40 mouse cellular contexts compared by ENCODE assay signal in the genomic region with DNA sequence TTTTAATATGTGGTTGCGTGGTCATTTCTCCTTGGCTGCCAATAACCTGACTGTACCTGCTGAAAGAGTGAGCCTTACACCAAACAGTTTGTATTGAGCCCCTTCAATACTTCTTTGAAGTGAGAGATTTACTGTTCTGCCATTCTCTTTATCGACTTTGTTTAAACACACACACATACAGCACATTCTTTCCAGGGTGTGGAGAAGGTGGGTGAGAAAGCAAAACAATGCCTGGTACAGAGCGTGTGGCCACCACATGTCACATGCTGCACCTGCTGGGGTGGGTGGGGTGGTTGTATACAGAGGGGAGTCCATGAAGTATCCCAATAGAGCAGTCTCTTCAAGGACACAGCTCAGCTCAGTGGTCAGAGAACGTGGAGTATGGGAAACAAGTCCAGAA. TPM values are rescaled to one million over a fixed set of nuclear protein-coding genes. Genes with fewer than 3 reads are reported as not detected.
DNase-seq lines count a peak whose midpoint lies in the region; ATAC-seq and TF ChIP-seq lines count a peak whose summit lies in the region.
"Had no signal": no experiment of that assay in that cellular context is flagged by ENCODE, and none has a peak within 500 bp of the region (broad histone marks: within the 10 kb centered on the region; RNA-seq: fewer than 3 reads in every experiment).

No protein-coding gene starts in this region.

- peak; percentile 61 to 77 for DNase-seq in lung, adult 18-20 months
- no peak for DNase-seq in lung, adult 2 months
- DNase-seq in lung, postnatal 36 days: peak; percentile 53
- no peak for DNase-seq in thymus, postnatal 4 days
- DNase-seq in heart, adult 2 months: no peak
- DNase-seq in left cerebral cortex, adult 2 months (ENCODE audit: extremely low spot score in 1 of 2, low spot score in 2 of 2): no peak
- DNase-seq: adrenal gland, postnatal 25 days; cerebellum, adult 18-20 months; cerebellum, postnatal 14 days; forebrain, postnatal 0 days; heart, postnatal 10 days; kidney, adult 9 months; kidney, postnatal 10 days; layer of hippocampus, adult 9-11 months; thymus, postnatal 14 days had no signal

- peak; percentile 52; the same call in 1 of the 2 replicates for ATAC-seq in lung, embryonic 15.5 days (ENCODE audit: borderline replicate concordance, extremely low read depth, low FRiP score, low TSS enrichment)
- ATAC-seq in activated CD4-positive, CD25-positive, alpha-beta regulatory T cell, adult 4 months: no peak
- ATAC-seq: forebrain, postnatal 0 days; midbrain, embryonic 15.5 days had no signal

- no peak overlapping the region for H3K9ac ChIP-seq in lung, embryonic 15.5 days
- no peak overlapping the region for H3K9ac ChIP-seq in heart, adult 2 months (ENCODE audit: low read depth, low read length)
- H3K9ac ChIP-seq: embryonic facial prominence, embryonic 15.5 days; forebrain, embryonic 12.5 days; forebrain, postnatal 0 days; heart, embryonic 13.5 days; hindbrain, embryonic 14.5 days; limb, embryonic 12.5 days; midbrain, embryonic 15.5 days had no signal

- no peak for TF ChIP-seq POLR2A in lung, adult 2 months (IDR thresholded peaks at IDR 0.05; ENCODE audit: borderline replicate concordance, extremely low read depth, low read depth, low read length)
- no peak for TF ChIP-seq POLR2A in heart, adult 2 months (IDR thresholded peaks at IDR 0.05; ENCODE audit: insufficient read depth, low read depth, low read length)

- no peaks in the 10 kb centered on the region for H3K36me3 ChIP-seq in lung, embryonic 15.5 days
- no peaks in the 10 kb centered on the region for H3K36me3 ChIP-seq in heart, adult 2 months (ENCODE audit: control insufficient read depth, insufficient read depth, low read length)
- H3K36me3 ChIP-seq: embryonic facial prominence, embryonic 15.5 days; forebrain, embryonic 12.5 days; heart, embryonic 13.5 days; limb, embryonic 12.5 days; midbrain, embryonic 15.5 days had no signal

- no peak overlapping the region for H3K4me3 ChIP-seq in lung, adult 2 months (replicated peaks; ENCODE audit: extremely low read depth, low read depth, low read length)
- no peak overlapping the region for H3K4me3 ChIP-seq in lung, embryonic 15.5 days
- H3K4me3 ChIP-seq in heart, adult 2 months: no peak overlapping the region
- no peak overlapping the region for H3K4me3 ChIP-seq in left cerebral cortex, adult 2 months
- H3K4me3 ChIP-seq: embryonic facial prominence, embryonic 15.5 days; forebrain, embryonic 12.5 days; heart, embryonic 13.5 days; limb, embryonic 12.5 days; midbrain, embryonic 10.5 days; midbrain, embryonic 15.5 days had no signal

- no peak overlapping the region for H3K4me2 ChIP-seq in lung, embryonic 15.5 days
- H3K4me2 ChIP-seq: embryonic facial prominence, embryonic 15.5 days; forebrain, embryonic 12.5 days; heart, embryonic 13.5 days; hindbrain, embryonic 14.5 days; limb, embryonic 12.5 days; midbrain, embryonic 15.5 days had no signal

- H3K27me3 ChIP-seq in lung, embryonic 15.5 days: no peaks in the 10 kb centered on the region
- no peaks in the 10 kb centered on the region for H3K27me3 ChIP-seq in heart, adult 2 months (ENCODE audit: control insufficient read depth, insufficient read depth, low read length)
- H3K27me3 ChIP-seq: embryonic facial prominence, embryonic 15.5 days; forebrain, embryonic 12.5 days; heart, embryonic 13.5 days; limb, embryonic 12.5 days; midbrain, embryonic 15.5 days had no signal

- no peak overlapping the region for H3K27ac ChIP-seq in lung, embryonic 15.5 days
- H3K27ac ChIP-seq in heart, adult 2 months: no peak overlapping the region
- H3K27ac ChIP-seq in left cerebral cortex, adult 2 months: no peak overlapping the region
- H3K27ac ChIP-seq: embryonic facial prominence, embryonic 15.5 days; forebrain, embryonic 12.5 days; heart, embryonic 13.5 days; hindbrain, embryonic 14.5 days; limb, embryonic 12.5 days; midbrain, embryonic 10.5 days; midbrain, embryonic 15.5 days had no signal

- H3K4me1 ChIP-seq in lung, adult 2 months (ENCODE audit: control insufficient read depth, insufficient read depth, low read length): no peaks in the 10 kb centered on the region
- no peaks in the 10 kb centered on the region for H3K4me1 ChIP-seq in lung, embryonic 15.5 days
- no peaks in the 10 kb centered on the region for H3K4me1 ChIP-seq in heart, adult 2 months (ENCODE audit: control insufficient read depth, insufficient read depth, low read length)
- H3K4me1 ChIP-seq: embryonic facial prominence, embryonic 15.5 days; forebrain, embryonic 12.5 days; heart, embryonic 13.5 days; limb, embryonic 12.5 days; midbrain, embryonic 10.5 days; midbrain, embryonic 15.5 days had no signal

- no peaks in the 10 kb centered on the region for H3K9me3 ChIP-seq in lung, embryonic 15.5 days
- H3K9me3 ChIP-seq: embryonic facial prominence, embryonic 15.5 days; forebrain, embryonic 12.5 days; G1E; heart, embryonic 13.5 days; limb, embryonic 12.5 days; midbrain, embryonic 10.5 days; midbrain, embryonic 15.5 days had no signal

- no peaks in the 10 kb centered on the region for H3K79me2 ChIP-seq in heart, adult 2 months (replicated peaks; ENCODE audit: control insufficient read depth, insufficient read depth, low read length)

- WGBS in lung, adult 2 months: 50% methylated on average over 4 of the region's 4 CpGs
- 45% methylated on average over 4 of the region's 4 CpGs for WGBS in lung, embryonic 15.5 days
- WGBS in heart, adult 2 months: 66% methylated on average over 4 of the region's 4 CpGs

- TF ChIP-seq EP300 in heart, adult 2 months (IDR thresholded peaks at IDR 0.05; ENCODE audit: insufficient read depth, low read depth, low read length): no peak

- intact Hi-C loops in heart, adult 2 months (cut with DNase I): no loop called here
- intact Hi-C loops in left cerebral cortex, adult 2 months (cut with DNase I): no loop called here

- no peak for TF ChIP-seq CTCF in lung, adult 2 months (IDR thresholded peaks at IDR 0.05; ENCODE audit: insufficient read depth, low read length)
- no peak for TF ChIP-seq CTCF in heart, adult 2 months (IDR thresholded peaks at IDR 0.05)
- no peak for TF ChIP-seq CTCF in left cerebral cortex, adult 2 months (IDR thresholded peaks at IDR 0.05)

RNA-seq across cellular contexts. Expression of a gene that starts 34.9 kb away (rescaled TPM):
- polyA plus RNA-seq in lung, adult 2 months (2012; rRNA removed): 20.0 and 21.5 TPM in 2 replicates
- 2.4 and 2.7 TPM in 2 replicates for polyA plus RNA-seq in lung, embryonic 15.5 days (2015; fragmentation: Nextera tagmentation; extraction: Ambion mirVana)
- polyA plus RNA-seq in activated CD4-positive, CD25-positive, alpha-beta regulatory T cell, adult 4 months (2017; shearing (Covaris generic)): not detected
- total RNA-seq in heart, adult 2 months (2021): under 1 TPM; 0.05 to 0.07 TPM
- polyA plus RNA-seq in heart, adult 2 months (2012; rRNA removed): 0.06 and 0.43 TPM in 2 replicates
- 1 to 10 TPM; 1.9 to 2.1 TPM for total RNA-seq in left cerebral cortex, adult 2 months (2021)
- total RNA-seq: neutrophil, adult 5-6 weeks had no signal

RNA-seq across cellular contexts. Expression of a gene that starts 35.3 kb away (rescaled TPM):
- polyA plus RNA-seq in lung, adult 2 months (2012; rRNA removed): 3.8 and 5.7 TPM in 2 replicates
- polyA plus RNA-seq in lung, embryonic 15.5 days (2015; fragmentation: Nextera tagmentation; extraction: Ambion mirVana): 27.3 and 29.8 TPM in 2 replicates
- polyA plus RNA-seq in activated CD4-positive, CD25-positive, alpha-beta regulatory T cell, adult 4 months (2017; shearing (Covaris generic)): 10 to 100 TPM; 19.7 to 20.2 TPM
- total RNA-seq in heart, adult 2 months (2021): 1 to 10 TPM; 7.7 to 8.1 TPM
- 3.3 and 7.5 TPM in 2 replicates for polyA plus RNA-seq in heart, adult 2 months (2012; rRNA removed)
- 10 to 100 TPM; 30.6 to 32.0 TPM for total RNA-seq in left cerebral cortex, adult 2 months (2021)

RNA-seq across cellular contexts. Expression of a gene that starts 55.7 kb away (rescaled TPM):
- not detected in 2 replicates for polyA plus RNA-seq in lung, adult 2 months (2012; rRNA removed)
- not detected in 2 replicates for polyA plus RNA-seq in lung, embryonic 15.5 days (2015; fragmentation: Nextera tagmentation; extraction: Ambion mirVana)
- not detected for polyA plus RNA-seq in activated CD4-positive, CD25-positive, alpha-beta regulatory T cell, adult 4 months (2017; shearing (Covaris generic))
- total RNA-seq in heart, adult 2 months (2021): not detected
- not detected in 2 replicates for polyA plus RNA-seq in heart, adult 2 months (2012; rRNA removed)
- total RNA-seq in left cerebral cortex, adult 2 months (2021): not detected
- total RNA-seq: adrenal gland, adult 18-20 months; adrenal gland, postnatal 25 days; forebrain, postnatal 0 days; G1E; gastrocnemius, adult 8-10 months; gastrocnemius, postnatal 4 days; heart, adult 8-10 months; heart, postnatal 10 days; hematopoietic stem cell, adult 5-6 weeks; left cerebral cortex, postnatal 14 days; liver, adult 2 months; megakaryocyte progenitor cell, adult 5-6 weeks; neutrophil, adult 5-6 weeks had no signal
- polyA plus RNA-seq: brain, embryonic 14.5 days; cortical plate, adult 2 months; embryonic facial prominence, embryonic 15.5 days; forebrain, embryonic 12.5 days; forebrain, postnatal 0 days; G1E; heart, embryonic 13.5 days; hindbrain, embryonic 14.5 days; large intestine, adult 2 months; limb, embryonic 12.5 days; liver, adult 2 months; liver, embryonic 16.5 days; midbrain, embryonic 10.5 days; midbrain, embryonic 15.5 days; neural tube, embryonic 11.5 days; spleen, adult 2 months had no signal

Comparison
In these comparisons a context has a peak if more than half of its experiments do, and no peak if none do; other contexts are left out.
1. DNase-seq: peak in lung, adult 18-20 months (2 of 2) and lung, postnatal 36 days (single experiment); none in lung, adult 2 months (single experiment), thymus, postnatal 4 days (single experiment), heart, adult 2 months (0 of 2) and left cerebral cortex, adult 2 months (0 of 2).